Mouse (Mus musculus) mouse trophoblast stem cell (cell line): ENCODE results near the gene Krt18.
"Not testable (repeated sequence)": the region's sequence is repeated elsewhere in the genome, so short reads cannot be mapped to it uniquely, and the experiment has no call there.

ENCODE experiments used
- in situ Hi-C, 2 experiments: fragments of 300-500 bp; cut with MseI, MboI; formaldehyde crosslinking; loops; 2 replicates in 1 of 2; 3 replicates in 1 of 2; pipeline ENCODE4 v1.15.1; 2025

Gene Krt18

GRCm38 (mm10) chr15:102065661-102066325, 37.8 kb downstream of the Krt18 start:
- in situ Hi-C loops = loop anchor here (5.0 to 10.0 kb wide), 3 partner anchors 73 to 541 kb away; no protein-coding TSS in a partner anchor

- in situ Hi-C loops = no loop called here
Measured at GRCm38 (mm10) chr15:102070476-102071467, 42.8 kb downstream of the Krt18 start.

- in situ Hi-C loops = no loop called here
Measured at GRCm38 (mm10) chr15:102072963-102073558, 45.1 kb downstream of the Krt18 start.

GRCm38 (mm10) chr15:102073559-102074069, 45.6 kb downstream of the Krt18 start, which contains the start of gene Eif4b:
Gene Eif4b, plus strand, starts transcription at chr15:102073773.
- in situ Hi-C loops = no loop called here

GRCm38 (mm10) chr15:102074070-102074731, 46.2 kb downstream of the Krt18 start:
- in situ Hi-C loops = no loop called here

GRCm38 (mm10) chr15:102074876-102075585, 47.1 kb downstream of the Krt18 start:
- in situ Hi-C loops = no loop called here

- in situ Hi-C loops = no loop called here
Measured at GRCm38 (mm10) chr15:102077111-102077677, 49.2 kb downstream of the Krt18 start.

GRCm38 (mm10) chr15:102079221-102079620, 51.2 kb downstream of the Krt18 start:
- in situ Hi-C loops = no loop called here

- in situ Hi-C loops = not testable (repeated sequence)
Measured at GRCm38 (mm10) chr15:102079924-102080323, 51.9 kb downstream of the Krt18 start.

- in situ Hi-C loops = no loop called here
Measured at GRCm38 (mm10) chr15:102080429-102080828, 52.4 kb downstream of the Krt18 start.
